Mouse (Mus musculus): Measurements from ENCODE around the gene Itgav.
"Not testable (repeated sequence)": the region's sequence is repeated elsewhere in the genome, so short reads cannot be mapped to it uniquely, and the experiment has no call there.

Itgav gene

GRCm38 (mm10) chr2:83713281-83713680 lies 10.9 kb upstream of the Itgav start:
- not testable (repeated sequence) for DNase-seq

GRCm38 (mm10) chr2:83713946-83714345 lies 10.3 kb upstream of the Itgav start:
- no peak for DNase-seq

GRCm38 (mm10) chr2:83714783-83715182 lies 9.4 kb upstream of the Itgav start:
- DNase-seq = peak; percentile 92

GRCm38 (mm10) chr2:83718341-83718740 lies 5.9 kb upstream of the Itgav start:
- DNase-seq = no peak

- DNase-seq = no peak
These were observed 2.6 kb upstream of the Itgav start for GRCm38 (mm10) chr2:83721635-83722034.

GRCm38 (mm10) chr2:83722936-83723335 lies 1.3 kb upstream of the Itgav start:
- no peak for DNase-seq

GRCm38 (mm10) chr2:83723346-83723745 lies 851 bp upstream of the Itgav start:
- DNase-seq = no peak

- peak; percentile 74 for DNase-seq
These were observed 882 bp downstream of the Itgav start for GRCm38 (mm10) chr2:83724827-83725730.

GRCm38 (mm10) chr2:83725796-83726195 lies 1.6 kb downstream of the Itgav start:
- no peak for DNase-seq

- DNase-seq = no peak
These were observed 4.1 kb downstream of the Itgav start for GRCm38 (mm10) chr2:83728238-83728682.

GRCm38 (mm10) chr2:83729339-83729738 lies 5.1 kb downstream of the Itgav start:
- peak; percentile 72 for DNase-seq

GRCm38 (mm10) chr2:83732896-83733295 lies 8.7 kb downstream of the Itgav start:
- no peak for DNase-seq

GRCm38 (mm10) chr2:83733981-83734393 lies 9.8 kb downstream of the Itgav start:
- no peak for DNase-seq

GRCm38 (mm10) chr2:83735276-83735675 lies 11.1 kb downstream of the Itgav start:
- DNase-seq = no peak

- DNase-seq = no peak
These were observed 12.6 kb downstream of the Itgav start for GRCm38 (mm10) chr2:83736836-83737235.

GRCm38 (mm10) chr2:83738586-83739251 lies 14.5 kb downstream of the Itgav start:
- no peak for DNase-seq

- DNase-seq = no peak
These were observed 15.4 kb downstream of the Itgav start for GRCm38 (mm10) chr2:83739461-83740124.

GRCm38 (mm10) chr2:83740601-83741031 lies 16.4 kb downstream of the Itgav start:
- peak; percentile 16 for DNase-seq

GRCm38 (mm10) chr2:83742210-83742609 lies 18.0 kb downstream of the Itgav start:
- peak; percentile 29 for DNase-seq

- DNase-seq = no peak
These were observed 18.6 kb downstream of the Itgav start for GRCm38 (mm10) chr2:83742836-83743235.

GRCm38 (mm10) chr2:83744276-83744952 lies 20.2 kb downstream of the Itgav start:
- DNase-seq = peak; percentile 29

GRCm38 (mm10) chr2:83745257-83745656 lies 21.1 kb downstream of the Itgav start:
- no peak for DNase-seq
